Mouse (Mus musculus): ENCODE results near the gene Slc6a1. TPM values are rescaled to one million over a fixed set of nuclear protein-coding genes. Genes with fewer than 3 reads are reported as not detected.
A peak's percentile ranks its signal among the peaks of the same experiment; 100 is the strongest.

Gene Slc6a1
- total RNA-seq, 2 experiments from 2014 or later = 0.75 to 0.87 TPM

- peak; percentile 52 for DNase-seq
Observed at GRCm38 (mm10) chr6:114358171-114358570, 75.7 kb downstream of the Slc6a1 start.

DNA sequence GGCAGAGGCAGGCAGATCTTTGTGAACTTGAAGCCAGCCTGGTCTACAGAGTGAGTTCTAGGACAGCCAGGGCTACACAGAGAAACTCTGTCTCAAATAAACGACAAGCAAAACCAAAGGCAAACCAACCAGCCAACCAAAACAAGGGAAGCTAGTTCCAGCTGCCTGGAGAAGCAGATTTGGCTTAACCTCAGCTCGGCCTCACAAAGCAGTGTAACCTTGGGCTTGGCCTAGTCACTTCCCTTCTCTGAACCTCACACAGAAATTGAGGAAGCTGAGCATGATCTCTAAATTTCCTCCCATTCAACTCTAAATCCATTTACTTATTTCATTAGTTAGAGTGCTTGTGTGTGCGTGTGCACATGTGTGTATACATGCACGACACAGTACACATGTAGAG, 79.9 kb downstream of the Slc6a1 start:
- no peak for DNase-seq

DNA sequence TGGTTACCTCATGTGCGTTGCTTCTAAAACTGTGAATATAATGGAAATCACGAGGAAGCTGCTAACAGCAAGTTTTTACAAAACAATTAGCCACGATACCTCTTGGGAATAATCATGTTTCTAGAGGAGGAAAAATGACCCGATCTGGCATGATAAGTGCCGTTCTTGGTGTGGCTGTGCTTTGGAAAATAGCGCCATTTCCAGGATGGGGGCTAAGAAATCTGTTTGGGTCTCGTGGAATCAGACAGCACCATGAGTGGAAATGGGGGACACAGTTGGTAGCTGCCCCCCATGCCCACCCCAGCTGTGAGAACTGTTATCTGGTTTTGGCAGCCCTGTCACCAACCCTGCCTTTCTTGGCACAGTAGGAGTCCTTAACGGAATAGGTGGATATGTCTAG, 81.3 kb downstream of the Slc6a1 start:
- no peak for DNase-seq

- no peak for DNase-seq
Observed at GRCm38 (mm10) chr6:114364734-114365133, 82.3 kb downstream of the Slc6a1 start.

GRCm38 (mm10) chr6:114366191-114366590, 83.8 kb downstream of the Slc6a1 start:
- no peak for DNase-seq

Other genes starting within 250 kb of the Slc6a1 start
- gene Atp2b2, start 240.0 kb upstream of the Slc6a1 start, total RNA-seq (2021) = under 1 TPM; 0.82 to 0.84 TPM
- under 1 TPM; 0.52 to 0.61 TPM for gene Slc6a11, start 151.4 kb upstream of the Slc6a1 start, total RNA-seq (2021)
- gene Hrh1, start 115.3 kb downstream of the Slc6a1 start, total RNA-seq (2021) = under 1 TPM; 0.52 to 0.68 TPM

All from gastrocnemius, postnatal 10 days (tissue).